Mouse (Mus musculus) spleen, postnatal 4 days (tissue): ENCODE data around the gene Uhrf1bp1l.

Experiments used
- DNase-seq, 2 experiments: peaks; one replicate each; pipeline ENCODE4 v3.0.0; 2022; ENCODE audit warnings: low spot score in 2 of 2

Gene Uhrf1bp1l

GRCm38 (mm10) chr10:89838834-89839233, 94.0 kb downstream of the Uhrf1bp1l start:
- DNase-seq, result no peak

- DNase-seq, result no peak
Measured at GRCm38 (mm10) chr10:89850951-89851350, 106.2 kb downstream of the Uhrf1bp1l start.

- DNase-seq, result no peak
Measured at GRCm38 (mm10) chr10:89855251-89855875, 110.6 kb downstream of the Uhrf1bp1l start.

- DNase-seq, result no peak
Measured at GRCm38 (mm10) chr10:89856286-89856685, 111.5 kb downstream of the Uhrf1bp1l start.

DNA sequence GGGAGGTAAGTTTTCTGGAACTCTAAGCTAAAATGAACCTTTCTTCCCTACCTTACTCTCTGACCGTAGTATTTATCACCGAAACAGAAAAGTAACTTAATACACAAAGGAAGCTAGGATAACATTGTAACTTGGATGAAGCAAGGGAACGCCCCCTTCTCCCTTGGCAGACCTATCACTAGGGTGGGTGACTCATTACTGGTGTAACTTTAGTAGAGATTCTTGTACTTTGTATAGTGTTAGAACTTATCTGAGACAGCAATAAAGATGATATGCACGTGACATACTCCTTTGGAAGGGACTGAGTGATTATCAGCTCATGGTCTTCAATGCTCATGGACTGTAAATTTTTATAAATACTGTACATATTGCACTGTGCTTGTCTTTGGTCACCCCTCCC, 123.4 kb downstream of the Uhrf1bp1l start:
- no peak for DNase-seq

DNA sequence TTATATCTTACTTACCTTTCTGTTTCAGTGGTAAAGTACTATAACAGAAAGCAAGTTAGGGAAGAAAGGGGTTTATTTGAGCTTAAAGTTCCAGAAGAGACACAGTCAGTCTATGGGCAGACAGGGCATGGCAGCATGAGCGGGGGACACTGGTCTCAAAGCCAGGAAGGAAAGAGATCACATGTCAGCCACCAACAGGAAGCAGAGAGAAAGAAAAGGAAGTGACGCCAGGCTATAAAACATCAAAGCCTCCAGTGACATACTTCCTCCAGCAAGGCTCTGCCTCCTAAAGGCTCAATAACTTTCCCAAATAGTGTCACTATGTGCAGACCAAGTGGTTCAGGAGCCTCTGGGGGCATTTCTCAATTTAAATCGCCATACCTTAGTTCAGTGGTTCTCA, 124.0 kb downstream of the Uhrf1bp1l start:
- no peak for DNase-seq
